Mouse (Mus musculus) forebrain, embryonic 12.5 days (tissue): ENCODE results near the gene Uck2. TPM values are rescaled to one million over a fixed set of nuclear protein-coding genes. Genes with fewer than 3 reads are reported as not detected.

ENCODE experiments used
- ATAC-seq: fragments of 200-750 bp; cut with Nextera tagmentation; 2 replicates; pipeline ENCODE4 v1.8.0; 2017; ENCODE audit warnings: moderate TSS enrichment; ENCODE audit not compliant: low FRiP score
- H3K27ac ChIP-seq: fragments of 300-500 bp; sonication (generic); 2 replicates; pipeline ENCODE4 v1.5.1; 2016; ENCODE audit warnings: mild to moderate bottlenecking
- H3K27me3 ChIP-seq: fragments of 300-500 bp; sonication (generic); 2 replicates; pipeline ENCODE4 v1.6.1; 2016; ENCODE audit warnings: mild to moderate bottlenecking
- H3K36me3 ChIP-seq: fragments of 300-500 bp; sonication (generic); replicated peaks from 2 replicates; pipeline ENCODE4 v1.6.1; 2016; ENCODE audit warnings: mild to moderate bottlenecking
- H3K4me1 ChIP-seq: fragments of 300-500 bp; sonication (generic); 2 replicates; pipeline ENCODE4 v1.6.1; 2016
- H3K4me2 ChIP-seq: fragments of 300-500 bp; sonication (generic); 2 replicates; pipeline ENCODE4 v1.6.1; 2016; ENCODE audit warnings: mild to moderate bottlenecking, moderate library complexity
- H3K4me3 ChIP-seq: fragments of 300-500 bp; sonication (generic); replicated peaks from 2 replicates; pipeline ENCODE4 v1.5.1; 2016; ENCODE audit warnings: mild to moderate bottlenecking
- H3K9ac ChIP-seq: fragments of 300-500 bp; sonication (generic); 2 replicates; pipeline ENCODE4 v1.6.1; 2016; ENCODE audit warnings: mild to moderate bottlenecking
- H3K9me3 ChIP-seq: fragments of 300-500 bp; sonication (generic); 2 replicates; pipeline ENCODE4 v1.6.1; 2016
- WGBS: fragments of 180-500 bp; shearing (Covaris S2); methylation state at CpG from one replicate; pipeline ENCODE4 v1.1.7; 2016; 5-methylcytosine and 5-hydroxymethylcytosine counted together
- polyA plus RNA-seq: library from polyadenylated mRNA; unstranded; fragments of >200 nt; fragmentation: Nextera tagmentation; extraction: Ambion mirVana; gene quantifications from 2 replicates; pipeline ENCODE4 v1.2.1, GENCODE M21; 2016

Uck2 gene
- polyA plus RNA-seq, 1 experiment from 2014 or later: 123 TPM

DNA sequence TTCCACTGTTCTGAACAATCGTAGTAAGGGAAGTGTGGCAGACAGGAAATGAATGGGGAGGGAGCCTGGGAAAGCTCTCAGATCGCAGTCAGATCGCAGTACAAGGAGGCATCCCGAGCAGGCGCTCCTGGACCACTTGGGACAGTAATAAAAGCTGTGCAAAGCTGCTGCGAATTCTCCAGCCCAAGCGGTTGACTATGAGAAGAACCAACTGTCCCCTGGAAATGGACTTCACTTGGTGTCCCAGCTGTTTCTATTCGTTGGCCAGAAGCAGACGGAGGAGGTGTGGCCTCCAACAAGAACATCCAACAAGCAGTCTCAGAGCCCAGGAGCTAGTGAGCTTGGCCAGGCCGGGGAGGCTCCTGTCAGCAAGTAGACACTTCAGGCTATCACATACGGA lies 7.3 kb upstream of the Uck2 start:
- no peaks in the 10 kb centered on the region for H3K9me3 ChIP-seq
- H3K4me2 ChIP-seq: no peak overlapping the region
- 72% methylated on average over 11 of the region's 11 CpGs for WGBS

DNA sequence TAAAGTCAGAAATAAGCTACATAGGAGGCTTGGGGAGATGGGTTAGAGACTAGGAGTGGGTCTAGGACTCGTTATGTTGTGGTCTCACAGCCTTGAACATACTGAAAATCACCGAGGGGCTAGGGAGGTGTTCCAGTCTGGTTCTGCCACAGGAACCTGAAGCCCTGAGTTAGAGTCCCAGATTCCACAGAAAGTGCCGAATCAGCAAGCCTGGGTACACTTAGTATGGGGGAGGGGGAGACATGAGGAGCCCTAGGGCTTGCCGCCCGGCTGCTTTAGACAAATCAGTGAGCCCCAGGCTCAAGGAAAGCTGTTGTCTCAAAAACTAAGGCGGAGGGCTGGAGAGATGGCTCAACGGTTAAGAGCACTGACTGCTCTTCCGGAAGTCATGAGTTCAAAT lies 6.5 kb upstream of the Uck2 start:
- WGBS: 81% methylated on average over 8 of the region's 8 CpGs
- no peak overlapping the region for H3K4me2 ChIP-seq
- H3K4me1 ChIP-seq: peaks cover 18% of the 10 kb centered on the region
- no peaks in the 10 kb centered on the region for H3K9me3 ChIP-seq
- no peaks in the 10 kb centered on the region for H3K27me3 ChIP-seq
- H3K4me3 ChIP-seq: no peak overlapping the region
- ATAC-seq: no peak
- no peak overlapping the region for H3K9ac ChIP-seq
- no peaks in the 10 kb centered on the region for H3K36me3 ChIP-seq
- no peak overlapping the region for H3K27ac ChIP-seq

More for the DNA sequence above, 7.3 kb upstream of the Uck2 start:
- H3K9ac ChIP-seq: no peak overlapping the region
- H3K4me3 ChIP-seq: no peak overlapping the region
- no peaks in the 10 kb centered on the region for H3K36me3 ChIP-seq
- H3K27ac ChIP-seq: no peak overlapping the region
- peaks cover 18% of the 10 kb centered on the region for H3K4me1 ChIP-seq
- no peak for ATAC-seq
- H3K27me3 ChIP-seq: no peaks in the 10 kb centered on the region

- H3K9me3 ChIP-seq: no peaks in the 10 kb centered on the region
- H3K27me3 ChIP-seq: no peaks in the 10 kb centered on the region
- H3K36me3 ChIP-seq: no peaks in the 10 kb centered on the region
- ATAC-seq: no peak; the same call in 1 of the 2 replicates
- no peak overlapping the region for H3K27ac ChIP-seq
- H3K4me1 ChIP-seq: peaks cover 25% of the 10 kb centered on the region
- 21% methylated on average over 6 of the region's 6 CpGs for WGBS
- H3K4me2 ChIP-seq: peak overlapping the region; percentile 24
- H3K9ac ChIP-seq: no peak overlapping the region
- H3K4me3 ChIP-seq: no peak overlapping the region
Observed at GRCm38 (mm10) chr1:167290263-167290592, 5.1 kb upstream of the Uck2 start.

GRCm38 (mm10) chr1:167289567-167290262 lies 4.6 kb upstream of the Uck2 start:
- H3K4me3 ChIP-seq: no peak overlapping the region
- no peaks in the 10 kb centered on the region for H3K36me3 ChIP-seq
- no peak overlapping the region for H3K27ac ChIP-seq
- 0 out of 2 replicates have a peak overlapping the region, but pooled peaks have one; percentile 21 for H3K9ac ChIP-seq
- H3K27me3 ChIP-seq: no peaks in the 10 kb centered on the region
- 5% methylated on average over 11 of the region's 11 CpGs for WGBS
- H3K9me3 ChIP-seq: no peaks in the 10 kb centered on the region
- peak; percentile 57; the same call in 1 of the 2 replicates for ATAC-seq
- H3K4me1 ChIP-seq: peaks cover 27% of the 10 kb centered on the region
- H3K4me2 ChIP-seq: peak overlapping the region; percentile 24

DNA sequence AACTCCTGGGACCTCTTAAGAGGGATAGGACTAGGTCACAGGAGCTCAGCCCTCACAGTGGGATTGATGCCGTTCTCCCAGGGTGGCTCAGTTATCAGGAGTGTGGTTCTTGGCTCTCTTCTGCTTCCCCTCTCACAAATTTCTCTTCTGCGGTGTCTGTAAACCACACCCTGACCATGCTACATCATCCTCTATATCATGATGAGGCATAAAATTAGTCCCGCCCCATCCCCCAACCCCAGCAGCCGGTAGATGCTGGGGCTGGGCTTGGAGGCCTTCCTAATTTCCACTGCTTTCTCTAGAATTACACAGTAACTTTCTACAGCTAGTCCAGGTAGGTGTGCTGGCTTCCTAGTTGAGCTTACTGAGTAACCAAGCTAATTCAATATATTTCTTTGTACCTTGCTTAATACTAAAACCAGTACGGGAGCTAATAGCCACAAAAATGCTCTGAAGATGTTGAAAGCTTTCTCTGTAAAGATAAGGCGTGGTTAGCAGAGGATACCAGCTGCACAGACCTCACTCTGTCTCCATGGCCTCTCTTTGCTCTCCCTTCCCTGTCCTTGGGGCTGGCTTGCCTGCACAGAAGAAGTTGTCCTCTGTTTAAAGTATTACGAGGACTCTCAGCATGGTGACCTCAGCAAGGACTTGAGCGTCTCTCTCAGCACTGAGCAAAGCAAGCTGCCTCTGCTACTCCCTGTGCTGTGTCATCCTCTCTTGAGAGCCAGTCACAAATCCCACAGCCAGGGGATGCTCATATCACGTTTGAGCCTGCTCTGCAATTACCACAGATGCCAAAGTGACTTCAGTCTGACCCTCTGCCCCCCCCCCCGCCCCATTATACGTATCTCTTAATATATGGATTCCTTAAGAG lies 3.8 kb upstream of the Uck2 start:
- WGBS: 41% methylated on average over 11 of the region's 11 CpGs

DNA sequence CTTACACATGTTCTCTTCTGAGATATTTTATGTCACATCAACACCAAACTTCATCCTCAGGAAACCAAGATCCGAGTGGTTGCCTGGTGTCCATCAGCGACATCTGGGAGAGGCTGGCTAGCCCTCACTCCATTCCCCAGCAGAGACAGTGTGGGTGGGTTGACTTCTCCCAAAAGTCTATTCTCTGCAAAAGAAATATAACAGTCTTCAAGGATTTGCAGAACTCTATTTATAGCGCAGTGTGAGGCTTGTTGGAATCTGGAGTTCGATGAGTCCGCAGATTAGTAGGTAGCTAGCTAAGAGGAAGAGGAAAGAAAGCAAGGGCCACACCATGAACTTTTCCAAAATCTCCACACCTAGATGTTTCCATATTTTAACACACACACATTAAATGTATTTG lies 2.0 kb upstream of the Uck2 start:
- H3K4me2 ChIP-seq: no peak overlapping the region
- peaks cover 39% of the 10 kb centered on the region for H3K4me1 ChIP-seq
- H3K9me3 ChIP-seq: no peaks in the 10 kb centered on the region
- no peaks in the 10 kb centered on the region for H3K27me3 ChIP-seq
- H3K36me3 ChIP-seq: no peaks in the 10 kb centered on the region
- H3K27ac ChIP-seq: no peak overlapping the region
- no peak overlapping the region for H3K4me3 ChIP-seq
- WGBS: 94% methylated on average over 5 of the region's 5 CpGs
- H3K9ac ChIP-seq: no peak overlapping the region
- no peak for ATAC-seq

More for the DNA sequence above, 3.8 kb upstream of the Uck2 start:
- Histone ChIP-seq H3K27me3 (no peaks in the 10 kb centered on the region), H3K9me3 (no peaks in the 10 kb centered on the region), H3K27ac (no peak overlapping the region), H3K4me1 (peaks cover 27% of the 10 kb centered on the region), H3K4me3 (no peak overlapping the region), H3K9ac (0 out of 2 replicates have a peak overlapping the region, but pooled peaks have one; percentile 21), H3K36me3 (no peaks in the 10 kb centered on the region), H3K4me2 (0 out of 2 replicates have a peak overlapping the region, but pooled peaks have one; percentile 24)
- ATAC-seq: no peak

DNA sequence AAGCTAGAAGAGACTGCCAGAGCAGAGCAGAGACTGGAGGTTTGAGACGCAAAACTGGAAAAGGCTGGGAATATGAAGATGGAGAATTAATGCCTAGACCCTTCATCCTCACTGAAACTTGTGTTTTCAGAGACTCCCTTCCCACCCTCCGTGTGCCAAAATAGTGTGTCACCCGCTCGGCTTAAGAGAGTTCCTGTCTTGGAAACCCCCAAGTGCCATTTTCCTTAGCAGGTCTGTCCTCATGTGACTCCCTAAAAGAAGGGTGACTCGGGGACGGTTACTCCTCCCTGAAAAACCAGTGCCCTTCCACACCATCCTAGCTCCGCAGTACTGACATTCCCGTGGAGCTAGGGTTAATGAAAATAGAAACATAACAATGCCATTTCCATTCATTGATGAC lies 236 bp upstream of the Uck2 start:
- H3K9ac ChIP-seq: peak overlapping the region; percentile 96
- H3K4me2 ChIP-seq: peak overlapping the region; percentile 70
- peak overlapping the region; percentile 92 for H3K4me3 ChIP-seq
- H3K27me3 ChIP-seq: no peaks in the 10 kb centered on the region
- 2% methylated on average over 8 of the region's 8 CpGs for WGBS
- H3K9me3 ChIP-seq: no peaks in the 10 kb centered on the region
- H3K4me1 ChIP-seq: peaks cover 46% of the 10 kb centered on the region
- no peaks in the 10 kb centered on the region for H3K36me3 ChIP-seq
- H3K27ac ChIP-seq: peak overlapping the region; percentile 98
- ATAC-seq: 0 out of 2 replicates have a peak, but pooled peaks have one; percentile 1

DNA sequence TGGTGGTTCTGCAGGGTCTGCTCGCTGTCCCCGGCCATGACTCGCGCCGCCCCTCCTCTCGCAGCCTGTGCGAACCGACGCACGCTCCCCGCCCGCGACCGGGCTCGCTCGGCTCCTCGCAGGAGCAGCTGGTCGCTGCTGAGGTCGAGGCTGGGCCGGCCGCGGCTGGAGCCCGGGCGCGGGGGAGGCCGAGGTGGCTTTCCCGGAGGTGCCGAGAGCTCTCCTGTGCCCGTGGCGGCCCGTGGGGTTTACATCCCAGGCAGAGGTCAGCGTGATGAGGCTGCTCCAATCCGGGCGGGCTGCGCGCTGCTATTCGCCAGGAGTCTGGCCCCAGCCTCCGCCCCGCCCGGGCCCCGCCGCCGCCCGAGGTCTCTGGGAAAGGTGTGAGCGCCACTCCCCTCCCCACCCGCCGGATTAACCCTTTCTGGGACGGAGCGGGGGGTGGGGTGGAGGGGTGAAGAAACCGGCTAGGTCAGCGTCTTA lies 242 bp downstream of the Uck2 start:
- H3K36me3 ChIP-seq: no peaks in the 10 kb centered on the region
- ATAC-seq: peak; percentile 90
- H3K9ac ChIP-seq: peak overlapping the region; percentile 96
- peak overlapping the region; percentile 98 for H3K27ac ChIP-seq
- H3K9me3 ChIP-seq: no peaks in the 10 kb centered on the region
- peaks cover 44% of the 10 kb centered on the region for H3K4me1 ChIP-seq
- H3K4me3 ChIP-seq: peak overlapping the region; percentile 92
- WGBS: under 1% methylated on average over 51 of the region's 51 CpGs
- peak overlapping the region; percentile 70 for H3K4me2 ChIP-seq
- H3K27me3 ChIP-seq: no peaks in the 10 kb centered on the region

GRCm38 (mm10) chr1:167284258-167284836 lies 773 bp downstream of the Uck2 start:
- 1% methylated on average over 68 of the region's 73 CpGs for WGBS
- no peaks in the 10 kb centered on the region for H3K27me3 ChIP-seq

GRCm38 (mm10) chr1:167283441-167284257 lies 1.5 kb downstream of the Uck2 start:
- peaks cover 39% of the 10 kb centered on the region for H3K4me1 ChIP-seq
- peak overlapping the region; percentile 96 for H3K9ac ChIP-seq
- H3K27ac ChIP-seq: peak overlapping the region; percentile 98
- peak overlapping the region; percentile 92 for H3K4me3 ChIP-seq
- peak; percentile 39 for ATAC-seq
- H3K9me3 ChIP-seq: no peaks in the 10 kb centered on the region
- WGBS: under 1% methylated on average over 44 of the region's 44 CpGs
- peak overlapping the region; percentile 70 for H3K4me2 ChIP-seq
- H3K27me3 ChIP-seq: no peaks in the 10 kb centered on the region
- H3K36me3 ChIP-seq: no peaks in the 10 kb centered on the region; the same call in 1 of the 2 replicates

More at GRCm38 (mm10) chr1:167284258-167284836, 773 bp downstream of the Uck2 start:
- H3K36me3 ChIP-seq: no peaks in the 10 kb centered on the region; the same call in 1 of the 2 replicates
- peak overlapping the region; percentile 96 for H3K9ac ChIP-seq
- H3K4me1 ChIP-seq: peaks cover 39% of the 10 kb centered on the region
- ATAC-seq: peak; percentile 70; the same call in 1 of the 2 replicates
- H3K9me3 ChIP-seq: no peaks in the 10 kb centered on the region
- peak overlapping the region; percentile 70 for H3K4me2 ChIP-seq
- H3K27ac ChIP-seq: peak overlapping the region; percentile 98
- peak overlapping the region; percentile 92 for H3K4me3 ChIP-seq

- peak overlapping the region; percentile 96; the same call in 1 of the 2 replicates for H3K9ac ChIP-seq
- peak overlapping the region; percentile 70 for H3K4me2 ChIP-seq
- no peaks in the 10 kb centered on the region; the same call in 1 of the 2 replicates for H3K36me3 ChIP-seq
- ATAC-seq: no peak
- peak overlapping the region; percentile 92 for H3K4me3 ChIP-seq
- 50% methylated on average over 5 of the region's 5 CpGs for WGBS
- H3K4me1 ChIP-seq: peaks cover 38% of the 10 kb centered on the region
- no peaks in the 10 kb centered on the region for H3K9me3 ChIP-seq
- H3K27me3 ChIP-seq: no peaks in the 10 kb centered on the region
- H3K27ac ChIP-seq: no peak overlapping the region
Observed at GRCm38 (mm10) chr1:167282768-167283167, 2.4 kb downstream of the Uck2 start.
